Mouse (Mus musculus) layer of hippocampus, adult 18-20 months (tissue): Measurements from ENCODE around the gene Cyp2r1. TPM values are rescaled to one million over a fixed set of nuclear protein-coding genes. Genes with fewer than 3 reads are reported as not detected.
"Not testable (repeated sequence)": the region's sequence is repeated elsewhere in the genome, so short reads cannot be mapped to it uniquely, and the experiment has no call there.

Experiments
- DNase-seq, 2 experiments: peaks; one replicate each; pipeline ENCODE4 v3.0.0; 2022; ENCODE audit warnings: low spot score in 2 of 2
- long read RNA-seq: library from polyadenylated mRNA; stranded (forward); transcript quantifications from one replicate; pipeline ENCODE4 v2.0.0, GENCODE M21; 2021
- total RNA-seq, 2 experiments: library from RNA; stranded (reverse); gene quantifications; 2 replicates each; pipeline ENCODE4 v1.2.3; 2021

The Cyp2r1 gene
- 1 to 10 TPM; 1.3 to 2.1 TPM for total RNA-seq
- long read RNA-seq, result 0 reads

DNA sequence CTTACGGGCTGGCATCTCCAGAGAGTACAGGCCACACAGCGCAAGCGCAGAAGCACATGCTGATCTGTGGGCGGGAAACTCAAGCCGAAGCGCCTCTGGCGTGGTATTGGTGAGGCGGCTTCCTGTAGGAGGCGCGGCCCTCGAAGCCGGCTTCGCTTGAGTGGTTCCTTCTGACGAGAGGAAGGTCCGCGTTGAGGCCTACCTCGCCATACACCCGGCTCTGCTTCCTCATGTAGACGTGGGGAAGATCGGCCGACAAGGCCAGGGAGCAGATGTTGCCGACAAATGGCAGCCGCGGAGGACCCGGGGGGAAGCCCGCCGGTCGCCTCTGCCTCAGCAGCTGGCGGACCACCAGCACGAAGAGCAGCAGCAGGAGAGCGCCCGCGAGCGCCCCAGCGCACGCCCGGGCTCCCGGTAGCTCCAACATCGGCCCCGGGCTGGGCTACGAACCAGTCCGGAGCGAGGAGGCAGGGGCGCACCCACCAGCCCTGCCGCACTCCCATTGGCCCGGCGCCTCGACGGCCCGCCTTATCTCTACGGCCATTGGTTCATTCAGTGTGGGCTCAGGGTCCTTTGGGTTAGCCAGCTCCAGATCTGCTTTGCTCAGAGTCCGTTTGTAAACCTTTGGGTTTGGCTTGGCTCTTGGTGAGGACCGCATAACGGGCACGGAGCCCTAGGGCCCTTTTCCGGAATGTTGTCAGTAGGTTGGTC is at the start of gene Cyp2r1:
Cyp2r1 (minus strand) TSS at position 442 of the 711 bp plus-strand sequence.
- DNase-seq, result peak; percentile 83 to 90

DNA sequence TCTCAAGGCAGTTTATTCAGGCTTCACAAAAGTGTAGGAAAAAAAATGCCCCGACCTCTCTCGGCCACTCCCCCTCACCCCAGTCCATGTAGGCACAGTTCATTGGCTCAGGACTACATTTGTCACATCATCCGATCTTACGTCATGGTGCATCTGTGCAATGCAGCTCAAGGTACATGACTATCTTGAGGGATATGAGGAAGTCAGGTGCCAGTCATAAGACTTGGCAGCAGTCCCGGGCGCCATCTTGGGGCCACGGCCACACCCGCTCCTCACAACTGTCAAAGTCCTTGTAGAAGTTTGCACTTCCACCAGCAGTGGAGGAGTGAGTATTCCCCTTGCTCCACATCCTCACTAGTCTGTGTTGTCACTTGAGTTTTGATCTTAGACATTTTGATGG is 31.6 kb upstream of the Cyp2r1 start:
- DNase-seq, result not testable (repeated sequence)

DNA sequence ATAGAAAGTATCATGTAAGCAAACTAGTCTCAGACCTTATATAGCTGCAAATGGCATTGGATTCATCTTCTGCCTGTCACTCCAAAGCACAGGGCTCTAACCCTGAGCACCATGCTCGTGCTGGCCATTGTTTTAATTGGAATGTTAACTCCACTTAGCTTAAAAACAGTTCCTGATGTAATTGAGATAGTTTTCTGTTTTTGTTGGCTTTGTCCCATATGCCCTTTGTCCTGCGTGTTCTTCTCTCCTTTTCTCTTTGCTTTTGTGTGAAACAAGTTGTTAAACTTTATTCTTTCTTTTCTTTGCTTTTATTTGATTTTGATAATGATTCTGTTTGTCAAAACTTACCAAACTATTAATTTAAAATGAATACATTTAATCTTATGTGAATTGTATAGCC is 19.7 kb upstream of the Cyp2r1 start:
- DNase-seq, result no peak

DNA sequence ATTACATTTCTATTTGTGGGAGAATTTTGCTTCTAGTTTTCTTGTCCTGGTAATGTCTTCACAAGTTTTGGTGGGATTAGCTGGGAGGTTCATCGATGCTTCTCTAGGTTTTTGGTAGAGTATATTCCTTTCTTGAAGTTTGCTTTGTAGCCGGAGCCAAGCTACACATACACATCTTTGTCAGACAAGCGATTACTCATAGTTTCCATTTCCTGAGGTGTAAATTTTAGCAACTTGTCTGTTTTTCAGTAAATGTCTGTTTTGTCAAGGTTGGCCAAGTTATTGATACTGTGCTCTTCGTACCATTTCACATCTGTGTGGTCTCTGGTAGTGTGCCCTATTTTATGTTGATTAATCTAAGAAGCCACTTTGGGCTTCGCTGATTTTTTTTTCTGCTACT is 18.4 kb upstream of the Cyp2r1 start:
- DNase-seq, result no peak

DNA sequence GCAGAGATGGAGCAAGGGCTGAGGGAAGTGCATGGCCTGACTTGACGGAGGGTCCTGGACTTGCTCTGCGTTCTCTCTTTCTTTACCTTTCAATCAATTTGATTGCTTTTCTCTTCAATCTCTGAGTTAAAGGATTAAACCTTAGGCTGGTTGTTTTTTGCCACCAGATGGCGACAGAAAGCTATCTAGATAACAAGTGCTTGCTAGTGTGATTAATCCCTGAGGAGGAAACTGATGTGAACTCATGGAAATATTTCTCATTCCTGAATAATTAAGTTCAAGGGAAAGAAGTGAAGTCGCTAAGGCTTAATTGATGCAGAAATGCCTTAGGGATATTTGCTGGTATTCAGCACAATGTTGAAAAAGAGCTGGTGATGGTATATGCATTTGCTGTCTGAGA is 17.7 kb upstream of the Cyp2r1 start:
- peak; percentile 23 to 84 for DNase-seq

DNA sequence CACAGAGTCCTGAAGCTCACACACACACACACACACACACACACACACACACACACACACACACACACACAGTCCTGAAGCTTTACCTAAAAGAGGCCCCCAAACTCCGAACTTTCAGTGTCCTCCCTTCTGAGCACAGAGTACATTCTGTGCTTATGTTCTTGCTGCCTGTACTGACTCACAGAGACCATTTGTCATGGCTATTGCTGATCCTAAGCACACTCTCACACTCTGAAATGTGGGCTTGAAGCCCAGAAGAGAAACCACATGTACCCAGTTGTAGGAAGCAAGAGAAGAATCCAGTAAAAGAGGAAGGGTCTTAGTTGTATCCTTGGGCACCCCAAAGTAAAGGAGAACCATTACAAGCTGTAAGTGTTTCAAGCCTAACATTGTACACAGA is 14.9 kb upstream of the Cyp2r1 start:
- no peak for DNase-seq

DNA sequence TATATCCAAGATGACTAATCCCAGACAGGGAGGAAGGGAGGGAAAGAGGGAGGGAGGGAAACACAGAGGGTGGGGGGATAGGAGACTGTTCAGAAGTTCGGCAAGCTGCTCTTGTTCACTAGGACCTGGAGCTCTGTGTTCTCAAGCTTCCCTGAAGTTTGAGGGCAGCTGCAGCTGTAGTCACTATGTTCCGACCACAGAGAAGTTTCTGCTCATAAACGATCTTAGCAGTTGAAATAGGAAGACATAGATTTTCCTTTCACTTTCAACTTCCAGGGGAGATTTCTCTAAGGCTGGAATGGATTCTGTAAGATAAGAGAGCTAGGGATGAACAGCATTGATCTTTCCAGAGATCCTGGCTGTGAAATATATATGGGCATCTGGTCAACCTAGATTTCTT is 14.2 kb upstream of the Cyp2r1 start:
- no peak for DNase-seq

DNA sequence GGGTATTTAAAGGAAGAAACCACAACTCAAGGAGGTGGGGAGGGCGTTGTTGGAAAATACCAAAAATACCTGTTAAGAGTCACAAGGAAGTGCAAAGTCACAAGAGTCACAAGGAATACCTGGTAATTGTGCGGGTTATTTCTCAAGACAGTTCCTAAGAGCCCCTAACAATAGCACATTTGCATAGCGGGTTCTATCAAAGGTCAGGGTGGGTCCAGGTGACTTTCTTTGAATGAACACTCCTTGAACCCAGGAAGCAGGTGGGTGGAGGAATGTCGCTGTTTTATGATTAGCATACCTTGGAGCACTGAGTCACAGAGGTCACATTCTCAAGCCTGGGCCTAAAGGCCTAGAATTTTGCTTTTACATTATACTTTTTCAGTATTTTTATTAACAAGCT is 11.1 kb upstream of the Cyp2r1 start:
- DNase-seq, result not testable (repeated sequence)

DNA sequence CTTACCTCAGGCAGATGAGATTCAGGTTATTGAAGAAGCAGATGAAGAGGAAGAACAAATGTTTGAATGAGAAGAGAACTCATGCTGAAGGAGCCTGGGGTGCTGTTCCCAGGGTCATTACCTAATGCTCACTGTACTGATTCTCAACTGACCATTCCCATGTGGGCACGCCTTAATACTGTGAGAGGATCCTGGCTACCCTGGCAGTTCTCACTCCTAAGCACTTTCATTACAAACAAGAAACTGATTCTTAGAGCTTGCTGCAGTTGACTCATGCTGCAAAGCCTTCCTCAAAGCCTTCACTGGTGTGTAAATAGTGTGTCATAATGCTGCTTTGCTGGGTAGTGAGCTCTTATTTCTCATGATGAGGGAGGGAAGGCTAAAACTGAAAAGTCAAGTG is 26.6 kb downstream of the Cyp2r1 start:
- no peak for DNase-seq

DNA sequence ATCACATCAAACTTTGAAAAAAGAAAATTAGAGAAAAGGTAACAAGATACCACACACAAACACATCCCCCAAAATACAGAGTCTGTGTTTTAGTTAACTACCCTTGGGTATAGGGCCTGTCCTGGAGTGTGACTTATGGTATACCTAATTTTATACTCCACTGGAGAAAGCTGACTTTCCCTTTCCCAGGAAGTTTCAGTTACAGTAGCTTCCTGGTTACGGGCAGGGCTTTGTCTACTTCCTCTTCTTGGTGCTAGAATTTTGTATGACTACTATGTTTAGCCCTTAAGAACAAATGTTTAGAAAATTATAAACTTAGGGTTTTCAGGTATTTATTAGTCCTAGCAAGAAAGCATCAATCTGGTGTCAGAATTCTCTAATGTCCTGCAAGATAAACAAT is 36.5 kb downstream of the Cyp2r1 start:
- DNase-seq, result no peak

DNA sequence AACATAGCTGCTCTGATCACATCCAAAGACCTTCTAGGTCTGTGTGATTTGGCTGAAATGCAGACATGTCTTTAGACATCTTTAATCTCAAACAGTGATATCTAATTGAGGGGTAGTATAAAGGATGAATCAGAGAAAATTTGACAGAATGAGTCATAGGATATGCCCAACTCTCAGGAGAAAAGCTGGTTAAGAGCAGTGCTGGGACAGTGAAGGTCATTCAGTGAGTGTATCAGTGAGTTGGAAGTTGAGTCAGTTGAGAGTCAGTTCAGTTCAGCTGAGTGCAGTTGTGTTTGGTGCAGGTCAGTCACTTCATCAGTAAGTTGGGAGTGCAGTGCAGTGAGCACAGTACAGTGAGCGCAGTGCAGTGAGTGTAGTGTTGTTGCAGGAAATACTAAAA is 42.6 kb downstream of the Cyp2r1 start:
- no peak for DNase-seq

DNA sequence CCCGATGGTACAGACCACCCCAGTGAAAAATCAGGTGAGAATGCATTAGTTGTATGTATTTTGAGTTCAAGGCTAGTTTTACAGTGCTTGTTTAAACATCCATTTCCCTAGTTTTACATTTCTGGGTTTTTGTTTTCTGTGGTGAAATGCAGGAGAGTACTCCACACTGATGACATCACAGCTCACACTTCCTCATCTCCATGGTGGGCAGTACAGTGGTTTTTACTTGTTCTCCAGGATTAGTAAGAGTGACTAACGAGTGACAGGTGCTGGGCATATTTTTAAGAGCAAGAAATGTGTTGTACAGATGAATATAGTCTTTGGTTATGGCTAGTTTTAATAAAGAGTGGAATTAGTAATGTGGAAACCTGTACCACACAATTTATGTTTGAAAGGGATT is 53.9 kb downstream of the Cyp2r1 start:
- DNase-seq, result no peak

Other genes with a start within 250 kb of the Cyp2r1 start
- gene Pde3b, start 147.7 kb downstream of the Cyp2r1 start, total RNA-seq, result 10 to 100 TPM in 1 of 2 experiments, 1 to 10 TPM in 1; 9.4 to 10.3 TPM
- 1 to 10 TPM; 1.4 to 1.9 TPM for gene Calca, start 73.4 kb upstream of the Cyp2r1 start, total RNA-seq
- under 1 TPM in 1 of 2 experiments, not detected in 1; 0.57 TPM for gene Calcb, start 155.7 kb upstream of the Cyp2r1 start, total RNA-seq
- 1 to 10 TPM; 3.9 to 5.6 TPM for gene Insc, start 180.7 kb upstream of the Cyp2r1 start, total RNA-seq